Mouse (Mus musculus) B cell, adult 2 months (primary cell): Measurements from ENCODE around the gene Cab39l.
"Not testable (repeated sequence)": the region's sequence is repeated elsewhere in the genome, so short reads cannot be mapped to it uniquely, and the experiment has no call there.

Source experiments
- DNase-seq, 2 experiments: peaks; one replicate each; pipeline ENCODE4 v3.0.0; 2022

Gene Cab39l

DNA sequence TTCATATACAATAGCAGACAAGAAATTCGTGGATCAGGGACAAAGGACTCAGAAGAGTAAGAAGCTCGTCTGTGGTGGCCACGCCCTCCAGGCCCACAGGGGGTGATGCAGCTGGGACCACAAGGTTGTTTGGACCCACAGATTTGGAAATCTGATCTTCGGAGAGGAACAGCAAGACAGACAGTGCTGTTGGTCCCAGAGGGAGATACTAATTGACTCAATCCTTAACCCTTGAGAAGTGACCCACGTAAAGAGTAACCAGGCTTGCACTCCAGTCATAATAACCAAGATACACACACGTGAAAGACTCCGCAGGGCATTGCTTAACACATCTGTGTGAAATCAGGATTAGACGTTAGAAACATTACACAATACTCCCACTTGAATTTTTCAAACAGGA is 151.1 kb downstream of the Cab39l start:
- DNase-seq, result no peak

DNA sequence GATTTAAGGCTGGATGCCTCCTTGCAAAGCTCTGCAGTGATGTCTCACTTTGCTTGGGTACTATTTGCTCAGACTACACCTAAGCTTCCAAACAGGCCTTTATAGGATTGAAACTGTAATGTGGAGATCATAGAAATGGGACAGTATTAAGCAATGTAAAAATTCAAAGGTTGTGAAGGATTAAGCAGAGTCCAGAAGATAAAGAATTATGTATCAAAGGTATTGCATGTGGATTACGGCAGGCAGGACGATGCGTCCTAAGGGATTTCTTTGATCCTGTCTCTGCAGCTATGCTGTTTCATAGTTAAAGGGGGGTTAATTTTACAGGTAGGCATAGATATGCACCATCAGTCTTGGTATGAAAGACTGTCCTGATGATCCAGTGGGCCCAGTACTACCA is 151.8 kb downstream of the Cab39l start:
- DNase-seq, result no peak

DNA sequence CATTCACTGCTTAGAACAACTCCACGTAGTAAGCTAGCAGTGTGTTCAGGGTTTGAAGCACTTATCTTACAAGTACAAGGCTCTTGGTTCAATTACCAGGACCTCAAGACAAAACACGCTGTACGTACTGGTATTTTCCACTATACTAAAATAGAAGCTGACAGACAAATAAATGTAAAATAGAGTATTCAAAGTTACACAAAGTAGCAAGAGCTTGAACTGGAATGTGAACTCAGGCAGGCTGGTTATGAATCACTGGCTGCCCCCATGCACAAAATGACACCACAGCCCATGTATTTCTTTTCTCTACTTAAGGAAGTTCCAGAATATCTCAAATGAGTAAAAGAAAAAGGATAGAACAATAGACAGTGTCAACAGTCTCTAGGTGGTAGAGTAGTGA is 154.2 kb downstream of the Cab39l start:
- DNase-seq, result no peak

DNA sequence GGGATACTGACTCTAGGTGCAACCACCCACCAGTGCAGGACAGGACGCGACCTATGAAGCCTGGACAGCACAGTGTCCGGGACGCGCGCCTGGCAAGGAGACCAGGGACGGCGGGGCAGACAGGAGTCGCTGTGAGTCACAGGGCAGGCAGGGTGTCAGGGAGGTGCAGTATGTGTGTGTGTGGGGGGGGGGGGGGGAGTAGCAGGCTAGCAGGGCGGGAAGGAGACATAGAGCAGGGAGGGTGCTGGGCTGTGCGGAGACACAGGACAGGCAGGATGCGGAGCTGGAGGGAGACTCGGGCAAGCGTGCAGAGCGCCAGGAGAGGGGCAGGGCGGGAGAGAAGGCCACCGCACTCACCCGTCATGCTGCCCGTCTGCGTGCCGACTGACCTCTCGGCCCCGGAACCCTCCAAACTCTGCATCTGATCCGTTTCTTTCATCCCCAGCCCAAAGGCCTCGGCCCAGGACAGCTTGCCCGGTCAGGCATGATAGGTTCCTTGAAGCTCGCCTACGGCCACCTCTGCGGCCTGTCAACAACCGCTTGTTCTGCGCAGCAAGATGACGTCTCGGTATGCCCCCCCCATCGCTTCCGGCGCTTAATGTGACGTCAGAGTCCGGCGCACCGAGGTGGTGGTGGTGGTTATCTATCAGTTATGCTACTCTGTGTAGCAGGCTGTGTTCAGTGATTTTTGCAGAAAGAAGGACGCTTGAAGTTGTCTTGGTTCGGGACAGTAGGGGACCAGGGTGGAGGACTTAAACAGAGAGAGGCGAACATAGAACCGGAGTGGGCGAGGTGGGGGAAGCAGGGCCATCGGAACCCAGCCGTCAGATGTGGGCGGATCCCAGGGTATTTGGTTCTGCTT is 156.9 kb downstream of the Cab39l start, which contains the start of gene Cdadc1:
Gene Cdadc1, minus strand, starts transcription at position 562 of the 862 bp plus-strand sequence.
- DNase-seq, result peak; percentile 100

DNA sequence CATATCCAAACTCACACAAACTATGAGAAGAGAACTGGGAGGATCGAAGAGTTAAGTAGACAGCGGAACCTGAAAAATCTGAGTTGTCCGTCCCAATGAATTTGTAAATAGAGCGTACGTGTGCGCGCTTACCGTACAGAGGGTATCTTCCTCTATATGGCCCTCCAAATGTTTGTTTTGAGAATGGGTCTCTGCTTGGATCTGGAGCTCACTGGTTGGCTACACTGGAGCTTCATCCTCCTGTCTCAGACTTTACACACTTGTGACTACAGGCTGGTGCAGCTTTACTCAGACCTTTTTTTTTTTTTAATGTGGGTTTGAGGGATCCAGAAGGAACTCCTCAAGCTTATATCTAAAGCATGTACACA is 157.5 kb downstream of the Cab39l start:
- DNase-seq, result no peak

DNA sequence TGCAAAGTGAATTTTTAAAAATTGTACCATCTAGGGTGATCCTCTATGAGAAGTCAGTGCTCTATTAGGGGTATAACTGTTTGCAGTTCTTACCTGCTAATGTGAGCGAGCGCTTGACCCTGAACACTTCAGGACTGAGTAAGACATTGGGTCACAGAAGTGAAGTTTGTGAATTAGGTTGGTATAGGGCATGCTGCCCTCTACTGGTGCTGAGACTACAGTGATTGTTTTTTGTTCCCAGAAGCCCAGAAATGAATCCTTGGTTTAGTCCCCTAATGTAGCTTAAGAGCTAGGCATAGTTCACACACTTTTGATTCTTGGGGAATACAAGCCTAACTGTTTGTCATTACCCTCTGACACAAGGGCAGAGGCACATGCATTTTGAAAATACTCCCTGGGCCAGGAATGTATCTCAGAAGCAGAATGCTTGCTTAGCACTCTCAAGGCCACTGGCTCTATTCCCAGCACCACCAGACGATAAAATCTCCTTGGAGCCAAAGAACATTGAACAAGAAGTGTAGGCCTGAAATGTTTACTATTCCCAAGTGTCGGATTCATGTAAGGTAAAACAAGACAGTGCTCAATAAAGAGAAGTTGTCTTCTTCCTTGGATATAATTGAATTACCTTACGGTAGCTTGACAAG is 163.4 kb downstream of the Cab39l start:
- peak; percentile 40 to 45 for DNase-seq

DNA sequence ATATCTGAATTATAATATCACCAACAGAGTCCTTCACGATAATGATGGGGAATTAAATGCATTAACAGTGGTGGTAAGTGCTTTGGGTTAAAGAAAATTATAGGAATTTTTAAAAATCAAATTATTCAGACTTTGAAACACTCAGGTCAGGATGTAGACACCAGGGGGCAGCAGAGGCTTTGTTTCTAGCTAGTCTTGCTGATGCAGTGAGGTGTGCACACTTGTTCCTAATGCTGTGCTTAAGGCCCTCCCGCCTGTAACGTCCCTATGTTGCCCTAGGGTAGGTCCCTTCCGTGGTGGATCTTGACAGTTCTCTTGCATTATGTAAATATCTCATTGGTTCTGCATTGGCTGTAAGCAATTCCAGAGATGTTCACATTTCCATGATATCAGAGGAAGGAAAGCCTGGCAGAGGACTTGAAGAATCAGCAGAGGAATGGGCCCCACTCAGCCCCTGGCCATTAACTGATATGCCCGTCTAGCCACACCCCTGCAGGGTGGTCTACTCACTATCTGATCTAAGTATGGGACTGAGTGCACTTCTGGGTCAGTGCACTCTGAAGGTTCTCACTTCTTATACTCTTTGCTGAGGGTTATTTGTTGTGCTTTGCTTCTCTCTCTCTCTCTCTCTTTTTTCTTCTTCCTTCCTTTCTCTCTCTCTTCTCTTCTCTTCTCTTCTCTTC is 165.0 kb downstream of the Cab39l start:
- peak; percentile 84 to 86 for DNase-seq

DNA sequence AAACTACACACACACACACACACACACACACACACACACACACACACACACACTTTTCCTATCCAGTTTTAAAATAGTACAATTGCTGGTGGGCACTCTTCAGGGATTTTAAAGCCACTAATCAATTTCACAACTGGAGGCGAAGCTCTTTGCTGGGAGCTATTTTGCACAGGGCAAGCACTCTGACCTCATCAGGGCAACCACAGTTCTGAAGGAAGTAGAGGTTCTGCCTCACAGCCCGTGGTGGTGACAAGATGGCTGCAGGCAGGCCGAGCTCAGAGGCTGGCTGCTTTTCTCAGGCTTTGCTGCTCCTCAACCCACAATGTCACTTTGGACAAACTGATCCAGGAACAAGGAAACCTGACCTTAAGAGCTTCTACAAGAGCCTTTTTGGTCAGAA is 166.2 kb downstream of the Cab39l start:
- no peak for DNase-seq

DNA sequence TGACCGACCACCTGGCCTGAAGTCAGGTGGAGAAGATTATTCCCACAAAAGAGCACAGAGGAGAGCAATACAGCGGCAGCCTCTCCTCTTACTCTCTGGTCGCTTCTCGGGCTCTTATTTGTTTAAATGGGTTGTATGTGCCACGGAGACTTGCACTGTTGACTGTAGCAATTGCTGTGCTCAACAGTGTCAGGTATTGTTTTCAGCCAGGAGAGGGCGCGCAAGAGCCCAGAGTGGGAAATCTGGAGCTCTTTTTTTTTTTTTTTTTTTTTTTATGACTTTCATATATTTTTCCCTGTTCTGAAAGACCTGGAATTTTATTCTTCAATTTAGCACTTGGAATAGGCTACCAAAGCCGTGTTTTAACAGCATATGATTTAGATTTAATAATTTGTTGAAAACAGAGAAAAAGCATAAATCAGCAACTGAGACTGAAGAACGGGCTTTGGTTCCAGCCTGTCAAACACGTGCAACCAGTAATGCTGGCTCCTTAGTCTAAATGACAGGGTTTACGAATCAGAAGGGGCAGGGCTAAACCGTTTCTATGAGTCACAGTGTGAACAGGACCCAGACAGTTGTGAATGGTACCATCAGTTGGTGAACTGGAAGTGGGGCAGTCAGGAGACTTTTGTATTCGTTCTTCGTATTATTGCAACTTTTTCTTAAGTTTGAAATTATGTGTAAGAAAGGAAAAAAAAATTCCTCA is 172.3 kb downstream of the Cab39l start:
- peak; percentile 58 to 61 for DNase-seq

DNA sequence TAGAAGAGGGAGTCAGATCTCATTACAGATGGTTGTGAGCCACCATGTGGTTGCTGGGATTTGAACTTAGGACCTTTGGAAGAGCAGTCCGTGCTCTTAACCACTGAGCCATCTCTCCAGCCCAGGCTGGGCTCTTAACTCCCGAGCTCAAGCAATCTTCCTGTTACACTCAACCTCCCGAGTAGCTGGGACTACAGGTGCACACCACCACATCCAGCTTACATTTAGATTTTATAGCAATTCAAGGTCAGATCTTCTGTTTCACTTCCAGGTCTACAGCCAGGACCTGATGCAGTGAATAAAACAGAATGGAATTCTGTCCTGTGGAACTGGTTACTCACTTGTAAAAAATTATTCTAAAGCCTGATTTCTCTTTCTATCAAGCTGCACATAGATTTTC is 173.4 kb downstream of the Cab39l start:
- not testable (repeated sequence) for DNase-seq

DNA sequence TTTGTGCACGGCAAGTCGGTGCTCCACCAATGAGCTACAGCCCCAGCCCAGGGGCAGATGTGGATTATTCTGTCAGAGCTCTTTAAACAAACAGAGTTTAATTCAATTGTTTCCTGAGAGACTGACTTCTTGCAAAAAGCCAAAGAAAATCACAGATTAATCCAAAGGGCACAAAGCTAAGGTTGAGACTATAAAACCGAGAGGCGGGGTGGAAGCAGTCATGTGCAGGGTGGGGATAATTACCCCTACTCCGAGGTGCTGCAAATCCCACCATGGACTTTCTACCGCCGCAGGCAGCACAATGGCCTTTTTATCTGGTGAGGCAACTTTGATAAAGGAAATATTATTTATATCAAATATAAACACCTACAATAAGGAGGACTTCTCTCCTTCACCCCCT is 176.0 kb downstream of the Cab39l start:
- DNase-seq, result no peak

DNA sequence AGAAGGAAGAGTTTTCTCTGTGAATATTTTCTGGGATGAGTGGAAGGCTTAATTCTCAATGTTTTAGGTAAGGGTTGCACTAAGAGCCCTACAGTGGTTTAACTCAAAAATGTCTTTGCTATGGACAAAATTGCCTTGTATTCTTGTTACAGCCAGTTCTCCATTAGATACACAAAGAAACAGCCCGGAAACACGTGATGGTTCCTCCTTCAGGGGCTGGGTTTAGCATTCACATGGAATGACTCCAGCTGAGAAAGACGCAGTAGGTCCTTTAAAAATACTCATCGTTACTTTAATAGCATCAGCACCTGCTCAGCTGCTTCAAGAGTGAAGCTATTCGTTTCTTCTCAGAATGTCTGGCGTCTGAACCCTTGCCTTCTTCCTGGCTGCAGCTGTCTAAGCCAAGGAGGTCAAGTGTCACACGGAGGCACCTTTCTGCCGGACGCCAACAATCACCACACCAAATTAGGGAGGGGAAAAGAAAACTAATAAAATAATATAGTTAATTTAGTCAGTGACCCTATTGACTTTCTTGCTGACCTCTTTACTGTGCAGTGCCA is 183.6 kb downstream of the Cab39l start:
- DNase-seq, result no peak

DNA sequence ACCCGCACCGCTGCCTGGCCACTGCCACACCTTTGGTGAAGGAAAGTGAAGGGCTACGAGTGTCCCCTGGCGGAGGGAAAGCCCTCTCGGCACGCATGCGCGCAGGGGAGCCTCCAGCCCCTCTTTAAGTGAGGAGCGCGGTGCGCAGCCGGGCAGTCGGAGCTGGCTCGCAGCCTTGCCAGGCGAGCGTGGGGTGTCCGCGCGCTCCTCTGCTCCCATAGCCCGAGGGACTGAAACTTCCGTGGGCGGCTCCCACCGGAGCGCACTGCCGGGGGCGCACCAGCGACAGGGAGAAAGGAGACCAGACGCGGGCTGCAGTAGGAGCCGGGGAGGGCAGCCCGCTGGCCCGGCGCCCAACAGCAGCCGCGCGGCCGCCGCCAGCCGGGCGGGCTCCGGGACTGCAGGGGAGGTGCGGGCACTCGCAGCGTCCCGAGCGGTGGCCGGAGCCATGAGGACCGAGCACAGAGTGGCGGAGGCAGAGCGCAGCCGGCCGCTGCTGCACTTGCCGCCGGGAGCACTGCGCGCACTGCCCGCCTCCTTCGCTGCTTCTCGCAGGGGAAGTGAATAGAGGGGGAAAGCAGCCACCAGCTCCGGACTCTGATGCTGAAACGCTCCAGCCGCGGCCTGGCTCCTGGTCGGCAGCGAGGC is 184.5 kb downstream of the Cab39l start, which contains the start of gene Shisa2:
Gene Shisa2, plus strand, starts transcription at position 151 of the 648 bp plus-strand sequence.
- peak in 1 of 2 experiments; percentile 12 for DNase-seq

DNA sequence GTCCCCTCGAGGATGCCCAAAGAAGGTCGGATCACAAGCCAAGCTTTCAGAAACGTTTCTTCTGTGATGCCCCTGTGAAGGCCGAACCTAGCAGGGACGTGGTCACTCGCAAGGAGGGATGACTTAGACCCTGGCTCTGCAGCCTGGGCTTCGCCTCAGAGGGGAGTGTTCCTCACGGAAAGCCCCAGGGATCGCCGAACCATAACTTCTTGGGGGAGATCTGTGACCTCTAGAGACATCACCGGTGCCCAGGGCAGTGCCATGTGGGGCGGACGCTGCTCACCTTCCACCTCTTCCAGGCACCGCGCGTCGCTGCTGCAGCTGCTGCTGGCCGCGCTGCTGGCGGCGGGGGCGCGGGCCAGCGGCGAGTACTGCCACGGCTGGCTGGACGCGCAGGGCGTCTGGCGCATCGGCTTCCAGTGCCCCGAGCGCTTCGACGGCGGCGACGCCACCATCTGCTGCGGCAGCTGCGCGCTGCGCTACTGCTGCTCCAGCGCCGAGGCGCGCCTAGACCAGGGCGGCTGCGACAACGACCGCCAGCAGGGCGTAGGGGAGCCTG is 185.1 kb downstream of the Cab39l start:
- DNase-seq, result peak in 1 of 2 experiments; percentile 3

DNA sequence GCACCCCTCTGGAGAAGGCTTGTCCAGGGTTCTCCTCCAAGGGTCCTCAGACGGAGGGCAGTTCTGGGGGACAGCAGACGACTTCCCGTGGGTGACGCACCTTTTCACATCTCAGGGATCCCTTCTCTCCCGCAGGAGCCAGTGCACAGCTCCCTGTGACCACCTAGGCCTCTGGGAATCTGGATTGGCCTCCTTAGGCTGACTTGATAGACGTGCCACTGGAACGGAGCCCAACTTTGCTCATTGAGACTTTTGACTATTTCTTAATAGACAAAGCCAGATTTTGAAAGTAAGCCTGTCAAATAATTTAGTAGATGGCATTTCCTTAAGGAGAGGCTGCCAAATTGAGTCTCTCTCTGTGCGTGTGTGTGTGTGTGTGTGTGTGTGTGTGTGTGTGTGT is 185.9 kb downstream of the Cab39l start:
- no peak for DNase-seq

DNA sequence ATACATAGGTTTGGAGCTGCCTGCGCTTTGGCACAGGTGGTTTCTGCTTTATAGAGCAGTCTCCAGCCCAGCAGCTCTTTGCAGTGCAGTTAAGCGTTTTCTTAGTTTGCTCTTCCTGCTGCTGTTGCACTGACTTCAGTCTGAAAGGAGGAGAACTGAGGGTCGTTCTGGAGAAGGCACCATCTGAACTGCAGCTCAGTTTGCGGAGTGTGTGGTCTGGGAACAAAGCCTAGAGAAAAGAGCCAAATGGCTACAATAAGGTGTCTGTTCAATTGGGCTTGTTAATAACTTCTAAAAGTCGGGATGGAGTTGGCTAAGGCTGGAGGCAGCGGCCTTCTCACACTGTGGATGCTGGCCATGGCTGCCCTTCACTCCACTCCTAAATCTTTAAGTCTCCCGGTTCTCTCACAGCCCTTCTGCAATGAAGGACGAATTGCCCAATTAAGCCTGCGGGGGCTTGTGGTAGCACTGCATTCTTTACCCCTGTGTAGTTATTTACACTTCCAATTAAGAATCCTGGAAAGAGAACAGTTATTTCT is 186.4 kb downstream of the Cab39l start:
- no peak for DNase-seq

DNA sequence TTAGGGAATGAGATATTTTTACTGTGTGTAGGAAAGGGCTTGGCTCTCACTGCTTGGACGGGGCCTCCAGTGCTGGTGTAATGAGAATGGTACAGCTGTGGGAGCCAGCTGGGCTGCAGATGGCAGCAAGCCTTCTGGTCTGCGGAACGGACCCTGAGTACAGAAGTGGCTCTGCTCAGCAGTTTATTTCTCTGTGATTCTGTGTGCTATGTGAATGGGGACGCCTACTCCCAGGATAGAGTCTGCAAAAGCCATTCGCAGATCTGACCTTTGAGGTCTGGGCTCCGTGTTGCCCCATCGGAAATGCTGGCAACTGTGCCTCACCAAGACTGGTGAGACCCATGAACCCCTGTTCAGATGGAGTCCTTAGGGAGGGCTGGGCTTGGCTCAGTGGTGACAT is 187.1 kb downstream of the Cab39l start:
- DNase-seq, result no peak

DNA sequence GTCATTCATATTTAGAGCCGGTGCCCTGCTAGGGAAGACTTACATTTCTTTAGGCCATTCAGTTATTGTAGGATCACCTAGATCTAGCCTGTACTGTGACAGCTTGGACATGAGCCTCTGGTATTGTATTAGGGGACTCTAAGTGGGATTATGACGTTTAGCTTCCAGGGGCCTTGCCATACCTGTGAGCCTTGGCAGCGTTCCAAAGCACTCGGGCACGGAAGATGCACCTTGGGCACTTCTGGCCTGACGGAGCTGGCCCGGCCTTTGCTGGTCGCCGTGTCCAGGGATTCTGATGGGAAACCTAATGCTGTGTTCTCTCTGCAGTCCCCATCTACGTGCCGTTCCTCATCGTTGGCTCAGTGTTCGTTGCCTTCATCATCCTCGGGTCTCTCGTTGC is 188.5 kb downstream of the Cab39l start:
- no peak for DNase-seq

DNA sequence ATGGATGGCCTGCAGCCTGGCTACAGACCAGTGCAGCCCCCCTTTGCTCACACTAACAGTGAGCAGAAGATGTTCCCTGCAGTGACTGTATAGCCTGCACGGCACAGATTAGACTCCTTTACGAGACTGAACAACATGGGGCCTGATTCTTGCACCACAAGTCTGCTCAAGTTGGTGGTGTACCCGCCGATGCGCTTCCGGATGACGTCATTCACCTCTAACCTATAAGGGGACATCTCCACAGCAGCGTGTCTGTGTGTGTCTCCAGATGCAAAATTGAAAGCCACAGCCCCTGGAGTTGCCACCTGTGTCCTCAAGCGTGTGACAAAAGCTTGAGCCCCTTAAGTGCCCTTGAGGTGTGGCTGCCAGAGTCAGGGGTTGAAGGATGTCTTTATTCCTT is 189.3 kb downstream of the Cab39l start:
- no peak for DNase-seq

DNA sequence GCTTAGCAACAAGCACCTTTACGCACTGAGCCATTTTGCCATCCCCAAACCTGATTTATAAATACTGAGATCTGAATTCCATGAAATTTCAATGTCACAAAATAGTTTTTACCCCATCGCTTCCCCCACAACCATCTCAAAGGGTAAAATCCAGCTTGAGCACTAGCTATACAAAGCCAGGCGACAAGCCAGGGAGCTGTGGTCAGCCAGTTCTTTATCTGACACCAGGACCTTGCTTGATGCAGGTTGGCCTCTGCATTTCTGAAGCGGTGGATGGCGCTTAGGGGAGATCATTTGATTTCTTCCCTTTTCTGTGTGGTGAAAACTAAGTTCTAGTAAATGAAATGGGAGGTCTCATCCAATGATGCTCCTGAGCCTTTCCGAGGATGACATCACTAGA is 191.3 kb downstream of the Cab39l start:
- DNase-seq, result no peak

DNA sequence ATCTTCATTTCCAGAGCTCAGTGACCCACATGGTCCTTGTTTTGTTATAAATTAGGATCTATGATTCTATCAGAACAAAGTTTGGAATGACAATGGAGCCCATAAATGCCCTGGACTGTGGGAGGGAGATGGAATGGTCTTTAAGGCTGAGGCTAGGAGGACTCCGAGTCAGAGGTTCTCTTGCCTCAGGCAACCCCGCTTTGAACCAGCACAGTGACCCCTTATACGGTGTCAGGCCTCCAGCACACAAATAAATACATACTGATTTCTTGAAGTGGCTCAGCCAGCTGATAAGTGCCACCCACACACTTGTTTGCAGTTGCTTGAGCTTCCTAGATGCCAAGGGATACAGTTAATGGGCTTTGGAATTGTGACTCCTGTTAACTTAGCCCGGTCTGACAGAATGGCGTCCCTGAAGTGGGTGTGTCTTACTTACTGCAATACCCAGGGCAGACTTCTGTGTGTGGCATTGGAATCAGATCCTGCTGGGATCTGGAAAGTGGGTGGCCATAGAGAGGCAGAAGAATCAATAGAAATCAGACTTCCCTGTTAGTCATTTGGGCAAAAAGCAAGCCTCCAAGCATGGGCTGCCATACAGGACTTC is 192.6 kb downstream of the Cab39l start:
- no peak for DNase-seq
